Mouse (Mus musculus) limb, embryonic 13.5 days (tissue): ENCODE data around the gene Gm11937. TPM values are rescaled to one million over a fixed set of nuclear protein-coding genes. Genes with fewer than 3 reads are reported as not detected.

ENCODE experiments used
- ATAC-seq: fragments of 200-750 bp; cut with Nextera tagmentation; 2 replicates; pipeline ENCODE4 v1.8.0; 2017; ENCODE audit warnings: low read depth, moderate number of reproducible peaks, moderate TSS enrichment; ENCODE audit not compliant: low FRiP score
- H3K27ac ChIP-seq: fragments of 300-500 bp; sonication (generic); 2 replicates; pipeline ENCODE4 v1.5.1; 2015; ENCODE audit warnings: inconsistent platforms, mild to moderate bottlenecking, moderate library complexity
- H3K27me3 ChIP-seq: fragments of 300-500 bp; sonication (generic); 2 replicates; pipeline ENCODE4 v1.6.1; 2015; ENCODE audit warnings: mild to moderate bottlenecking, inconsistent platforms
- H3K36me3 ChIP-seq: fragments of 300-500 bp; sonication (generic); 2 replicates; pipeline ENCODE4 v1.6.1; 2015; ENCODE audit warnings: inconsistent platforms, mild to moderate bottlenecking, moderate library complexity
- H3K4me1 ChIP-seq: fragments of 300-500 bp; sonication (generic); 2 replicates; pipeline ENCODE4 v1.6.1; 2015; ENCODE audit warnings: inconsistent platforms
- H3K4me2 ChIP-seq: fragments of 300-500 bp; sonication (generic); replicated peaks from 2 replicates; pipeline ENCODE4 v1.6.1; 2015; ENCODE audit warnings: inconsistent platforms, mild to moderate bottlenecking, moderate library complexity
- H3K4me3 ChIP-seq: fragments of 300-500 bp; sonication (generic); 2 replicates; pipeline ENCODE4 v1.5.1; 2015; ENCODE audit warnings: moderate library complexity, mild to moderate bottlenecking, inconsistent platforms
- H3K9ac ChIP-seq: fragments of 300-500 bp; sonication (generic); 2 replicates; pipeline ENCODE4 v1.6.1; 2015; ENCODE audit warnings: mild to moderate bottlenecking, inconsistent platforms
- H3K9me3 ChIP-seq: fragments of 300-500 bp; sonication (generic); 2 replicates; pipeline ENCODE4 v1.6.1; 2016; ENCODE audit warnings: inconsistent platforms
- WGBS: fragments of 180-500 bp; shearing (Covaris S2); methylation state at CpG from one replicate; pipeline ENCODE4 v1.1.7; 2015; 5-methylcytosine and 5-hydroxymethylcytosine counted together
- polyA plus RNA-seq: library from polyadenylated mRNA; unstranded; fragments of >200 nt; fragmentation: Nextera tagmentation; extraction: Ambion mirVana; gene quantifications from 2 replicates; pipeline ENCODE4 v1.2.1, GENCODE M21; 2015

Gene Gm11937
- polyA plus RNA-seq, 1 experiment from 2014 or later, result not detected

DNA sequence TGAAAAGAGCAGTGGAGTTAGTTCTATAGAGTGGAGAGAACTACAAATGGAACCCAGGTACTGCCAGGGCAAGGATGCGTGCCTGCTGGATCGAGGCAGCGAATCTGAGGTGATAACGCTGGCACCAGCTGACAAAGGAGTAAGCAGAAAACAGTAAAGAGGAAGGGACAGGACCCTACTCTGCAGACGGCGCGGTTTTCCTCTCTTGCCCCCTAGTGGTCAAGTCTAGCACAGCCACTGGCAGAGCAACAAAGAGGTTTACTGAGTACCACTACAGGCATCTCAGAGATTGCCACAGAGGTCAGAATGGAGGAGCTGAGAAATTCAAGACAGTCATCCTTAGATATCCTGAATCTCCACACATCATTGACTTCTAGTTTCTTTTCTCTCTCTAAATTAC, 35.9 kb downstream of the Gm11937 start:
- Histone ChIP-seq H3K4me1 (no peaks in the 10 kb centered on the region), H3K27me3 (no peaks in the 10 kb centered on the region), H3K9ac (no peak overlapping the region; the same call in 1 of the 2 replicates), H3K9me3 (no peaks in the 10 kb centered on the region), H3K4me3 (peak overlapping the region; percentile 16; the same call in 1 of the 2 replicates), H3K36me3 (no peaks in the 10 kb centered on the region), H3K27ac (no peak overlapping the region), H3K4me2 (peak overlapping the region; percentile 49)
- 0 out of 2 replicates have a peak, but pooled peaks have one; percentile 44 for ATAC-seq
- under 1% methylated on average over 7 of the region's 7 CpGs for WGBS

DNA sequence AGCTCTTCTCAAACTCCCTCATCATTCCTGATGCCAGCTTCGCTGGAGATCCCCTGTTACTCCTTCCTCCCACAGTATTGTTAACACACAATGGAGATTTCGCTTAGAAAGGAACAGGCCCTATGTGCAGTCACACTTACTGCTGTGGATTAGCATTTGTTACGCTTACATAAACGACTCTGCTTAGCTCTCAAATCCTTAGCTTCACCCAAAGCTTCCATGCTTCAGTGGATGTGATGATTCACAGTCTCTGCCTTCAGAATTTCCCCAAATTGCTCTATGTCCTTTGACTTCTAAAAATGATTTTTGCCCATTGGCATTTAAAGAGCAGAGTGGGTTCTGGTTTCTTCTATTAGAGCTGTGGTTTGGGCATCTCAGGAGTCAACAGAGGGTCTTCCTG, 36.8 kb downstream of the Gm11937 start:
- no peak for ATAC-seq
- Histone ChIP-seq H3K9ac (no peak overlapping the region), H3K9me3 (no peaks in the 10 kb centered on the region), H3K4me2 (no peak overlapping the region), H3K4me1 (no peaks in the 10 kb centered on the region), H3K4me3 (no peak overlapping the region), H3K36me3 (no peaks in the 10 kb centered on the region), H3K27me3 (no peaks in the 10 kb centered on the region), H3K27ac (no peak overlapping the region)
- WGBS, result 73% methylated on average over 4 of the region's 4 CpGs

DNA sequence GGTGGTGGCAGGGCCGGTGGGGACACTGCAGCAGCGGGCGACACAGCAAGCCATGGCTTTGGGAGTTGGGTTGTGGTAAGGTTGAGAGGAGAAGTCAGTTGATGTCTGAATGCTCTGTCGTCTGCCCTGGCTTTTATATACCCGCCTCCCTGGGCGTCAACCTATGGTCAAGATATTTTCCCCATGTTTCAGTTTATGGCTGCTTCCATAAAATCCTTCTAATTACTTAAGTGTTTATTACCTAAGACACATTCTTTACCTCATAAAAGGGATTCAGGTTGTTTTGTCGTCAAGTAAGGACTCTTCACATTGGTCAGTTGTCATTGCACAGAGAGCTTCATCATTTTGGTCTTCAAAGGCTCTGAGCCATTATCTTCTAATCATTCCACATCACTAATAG, 43.5 kb downstream of the Gm11937 start, which contains the start of gene Krtap3-1:
Gene Krtap3-1, minus strand, starts transcription at position 101 of the 400 bp plus-strand sequence.
- Histone ChIP-seq H3K9me3 (no peaks in the 10 kb centered on the region), H3K4me2 (no peak within 1 kb of the TSS), H3K4me1 (no peaks in the 10 kb centered on the region), H3K36me3 (no peaks in the 10 kb centered on the region), H3K27ac (no peak within 1 kb of the TSS), H3K9ac (no peak within 1 kb of the TSS), H3K27me3 (no peaks in the 10 kb centered on the region), H3K4me3 (no peak within 1 kb of the TSS)
- no peak for ATAC-seq
- 66% methylated on average over 7 of the region's 7 CpGs for WGBS

DNA sequence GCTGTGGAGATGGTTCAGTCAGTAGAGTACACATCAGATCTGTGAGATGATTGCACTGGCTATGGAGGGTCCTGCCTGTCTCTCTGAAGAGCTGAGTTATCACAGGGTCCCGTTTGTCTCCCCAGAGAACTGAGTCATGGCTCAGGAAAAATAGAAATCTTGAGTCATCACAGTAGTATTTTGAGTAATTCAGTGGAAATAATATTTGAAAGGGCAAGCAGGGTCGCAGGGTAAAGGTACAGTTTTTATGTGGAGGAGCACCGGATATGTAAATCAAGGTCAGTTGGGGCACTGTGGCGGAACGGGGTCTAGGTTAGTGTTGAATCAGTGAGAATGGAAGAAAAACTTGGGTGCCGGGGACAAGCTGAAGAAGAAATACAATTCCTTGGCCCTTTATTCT, 47.4 kb downstream of the Gm11937 start:
- WGBS, result 85% methylated on average over 6 of the region's 6 CpGs
- H3K4me2 ChIP-seq, result no peak overlapping the region
- no peak overlapping the region for H3K9ac ChIP-seq
- no peaks in the 10 kb centered on the region for H3K36me3 ChIP-seq
- no peak for ATAC-seq
- H3K4me1 ChIP-seq, result no peaks in the 10 kb centered on the region
- H3K27ac ChIP-seq, result no peak overlapping the region
- H3K27me3 ChIP-seq, result no peaks in the 10 kb centered on the region
- no peaks in the 10 kb centered on the region for H3K9me3 ChIP-seq
- no peak overlapping the region for H3K4me3 ChIP-seq

Other genes starting within 250 kb of the Gm11937 start
- gene Krt28, start 235.3 kb downstream of the Gm11937 start, polyA plus RNA-seq, result 0.19 and 0.20 TPM in 2 replicates
- gene Krt10, start 220.8 kb downstream of the Gm11937 start, polyA plus RNA-seq, result 29.7 and 30.8 TPM in 2 replicates
- not detected in 2 replicates for gene Krt12, start 187.9 kb downstream of the Gm11937 start, polyA plus RNA-seq
- gene Krt20, start 172.0 kb downstream of the Gm11937 start, polyA plus RNA-seq, result 0.34 and 0.47 TPM in 2 replicates
- 0.28 and 0.33 TPM in 2 replicates for gene Krt23, start 117.1 kb downstream of the Gm11937 start, polyA plus RNA-seq
- gene Krt39, start 88.9 kb downstream of the Gm11937 start, polyA plus RNA-seq, result not detected in 2 replicates
- gene Krt40, start 67.0 kb downstream of the Gm11937 start, polyA plus RNA-seq, result not detected in 2 replicates
- not detected in 2 replicates for gene Krtap3-3, start 59.3 kb downstream of the Gm11937 start, polyA plus RNA-seq
- gene Krtap3-2, start 53.3 kb downstream of the Gm11937 start, polyA plus RNA-seq, result not detected in 2 replicates
- not detected in 2 replicates for gene Gm11939, start 50.7 kb downstream of the Gm11937 start, polyA plus RNA-seq
- gene Krtap3-1, start 43.6 kb downstream of the Gm11937 start, polyA plus RNA-seq, result not detected in 2 replicates
- not detected in 2 replicates for gene Krtap1-5, start 29.2 kb downstream of the Gm11937 start, polyA plus RNA-seq
- not detected in 2 replicates for gene Krtap1-4, start 26.5 kb downstream of the Gm11937 start, polyA plus RNA-seq
- gene Krtap1-3, start 18.9 kb downstream of the Gm11937 start, polyA plus RNA-seq, result not detected in 2 replicates
- gene Krtap9-3, start 12.1 kb downstream of the Gm11937 start, polyA plus RNA-seq, result not detected in 2 replicates
- gene Gm11938, start 6.9 kb downstream of the Gm11937 start, polyA plus RNA-seq, result not detected in 2 replicates
- not detected in 2 replicates for gene Krtap2-4, start 4.7 kb upstream of the Gm11937 start, polyA plus RNA-seq
- gene Gm11562, start 10.2 kb upstream of the Gm11937 start, polyA plus RNA-seq, result not detected in 2 replicates
- gene Krtap4-1, start 18.0 kb upstream of the Gm11937 start, polyA plus RNA-seq, result not detected in 2 replicates
- gene Krtap4-2, start 24.9 kb upstream of the Gm11937 start, polyA plus RNA-seq, result not detected in 2 replicates
- gene Krtap4-7, start 33.9 kb upstream of the Gm11937 start, polyA plus RNA-seq, result not detected in 2 replicates
- gene Gm11555, start 40.0 kb upstream of the Gm11937 start, polyA plus RNA-seq, result not detected in 2 replicates
- not detected in 2 replicates for gene Gm11563, start 48.8 kb upstream of the Gm11937 start, polyA plus RNA-seq
- not detected in 2 replicates for gene Krtap4-6, start 55.8 kb upstream of the Gm11937 start, polyA plus RNA-seq
- gene Gm14190, start 80.6 kb upstream of the Gm11937 start, polyA plus RNA-seq, result not detected in 2 replicates
- gene Gm14180, start 124.1 kb upstream of the Gm11937 start, polyA plus RNA-seq, result not detected in 2 replicates
- not detected in 2 replicates for gene Gm11595, start 162.7 kb upstream of the Gm11937 start, polyA plus RNA-seq
- not detected in 2 replicates for gene Krtap4-8, start 170.5 kb upstream of the Gm11937 start, polyA plus RNA-seq
- not detected in 2 replicates for gene Krtap4-9, start 175.0 kb upstream of the Gm11937 start, polyA plus RNA-seq
- gene Gm11596, start 183.3 kb upstream of the Gm11937 start, polyA plus RNA-seq, result not detected in 2 replicates
- not detected in 2 replicates for gene Gm11569, start 188.7 kb upstream of the Gm11937 start, polyA plus RNA-seq
- gene Gm11554, start 194.3 kb upstream of the Gm11937 start, polyA plus RNA-seq, result not detected in 2 replicates
- gene Krtap4-13, start 199.7 kb upstream of the Gm11937 start, polyA plus RNA-seq, result not detected in 2 replicates
- gene Gm11564, start 205.5 kb upstream of the Gm11937 start, polyA plus RNA-seq, result not detected in 2 replicates
- not detected in 2 replicates for gene 2300003K06Rik, start 227.9 kb upstream of the Gm11937 start, polyA plus RNA-seq
- not detected in 2 replicates for gene Krtap4-16, start 241.4 kb upstream of the Gm11937 start, polyA plus RNA-seq
- gene Gm11568, start 247.7 kb upstream of the Gm11937 start, polyA plus RNA-seq, result not detected in 2 replicates